19 mouse cellular contexts compared by ENCODE assay signal in genomic region chr4:34529379-34529778, GRCm38 (mm10).
"Had no signal": no experiment of that assay in that cellular context is flagged by ENCODE, and none has a peak within 500 bp of the region (broad histone marks: within the 10 kb centered on the region; RNA-seq: fewer than 3 reads in every experiment).

No protein-coding gene starts in this region.

- DNase-seq: kidney, postnatal 25 days; liver, postnatal 0 days; lung, embryonic 14.5 days; right cerebral cortex, adult 18-20 months; right cerebral cortex, postnatal 14 days; right cerebral cortex, postnatal 4 days; thymus, adult 2 months; thymus, postnatal 14 days; thymus, postnatal 4 days had no signal

- H3K27me3 ChIP-seq: limb, embryonic 12.5 days; limb, embryonic 15.5 days; midbrain, embryonic 12.5 days; midbrain, embryonic 15.5 days; neural tube, embryonic 12.5 days; neural tube, embryonic 15.5 days had no signal

- H3K27ac ChIP-seq: kidney, postnatal 0 days; limb, embryonic 12.5 days; limb, embryonic 15.5 days; liver, embryonic 14.5 days; macrophage; midbrain, embryonic 12.5 days; midbrain, embryonic 15.5 days; neural tube, embryonic 12.5 days; neural tube, embryonic 15.5 days; stomach, postnatal 0 days had no signal

- H3K4me3 ChIP-seq: limb, embryonic 12.5 days; limb, embryonic 15.5 days; midbrain, embryonic 12.5 days; midbrain, embryonic 15.5 days; neural tube, embryonic 12.5 days; neural tube, embryonic 15.5 days had no signal

- H3K4me1 ChIP-seq: limb, embryonic 12.5 days; limb, embryonic 15.5 days; midbrain, embryonic 12.5 days; midbrain, embryonic 15.5 days; neural tube, embryonic 12.5 days; neural tube, embryonic 15.5 days had no signal
